Mouse (Mus musculus) neutrophil, adult 5-6 weeks (primary cell): ENCODE measurements around the gene Mea1. TPM values are rescaled to one million over a fixed set of nuclear protein-coding genes. Genes with fewer than 3 reads are reported as not detected.

Source experiments
- ATAC-seq: fragments of 151-379, 151-347 bp; 2 replicates; pipeline ENCODE4 v1.8.0; 2017; ENCODE audit warnings: mild to moderate bottlenecking, moderate TSS enrichment; ENCODE audit not compliant: insufficient number of reproducible peaks, poor library complexity, low FRiP score, severe bottlenecking; ENCODE audit errors: extremely low read depth
- total RNA-seq: library from RNA; stranded (forward); fragments of 200-1000 nt; gene quantifications from 2 replicates; pipeline ENCODE4 v1.2.3, GENCODE M21; 2017

Mea1 gene
- total RNA-seq, 1 experiment from 2014 or later: 62.5 TPM

GRCm38 (mm10) chr17:46701489-46701888, 22.9 kb downstream of the Mea1 start:
- ATAC-seq: no peak

- ATAC-seq: no peak
Observed at GRCm38 (mm10) chr17:46702100-46702499, 23.5 kb downstream of the Mea1 start.

DNA sequence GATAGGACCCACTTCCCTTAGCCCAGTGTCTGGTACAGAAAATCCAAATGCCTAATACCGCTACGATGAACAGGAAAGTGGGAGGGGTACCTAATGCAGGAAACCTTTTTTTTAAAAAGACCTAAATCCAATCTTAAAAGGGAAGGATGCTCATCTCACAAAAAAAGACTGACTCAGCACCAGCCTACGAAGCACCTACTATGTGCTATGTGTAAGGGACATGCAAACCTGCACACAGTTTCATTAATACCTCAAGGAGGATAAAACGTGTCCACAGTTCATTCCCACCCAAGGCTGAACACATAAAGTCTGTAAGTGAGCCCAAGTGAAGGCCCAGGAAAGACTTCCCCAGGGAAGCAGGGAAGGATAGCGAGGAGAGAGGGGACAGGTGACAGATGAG, 23.9 kb downstream of the Mea1 start:
- no peak for ATAC-seq

DNA sequence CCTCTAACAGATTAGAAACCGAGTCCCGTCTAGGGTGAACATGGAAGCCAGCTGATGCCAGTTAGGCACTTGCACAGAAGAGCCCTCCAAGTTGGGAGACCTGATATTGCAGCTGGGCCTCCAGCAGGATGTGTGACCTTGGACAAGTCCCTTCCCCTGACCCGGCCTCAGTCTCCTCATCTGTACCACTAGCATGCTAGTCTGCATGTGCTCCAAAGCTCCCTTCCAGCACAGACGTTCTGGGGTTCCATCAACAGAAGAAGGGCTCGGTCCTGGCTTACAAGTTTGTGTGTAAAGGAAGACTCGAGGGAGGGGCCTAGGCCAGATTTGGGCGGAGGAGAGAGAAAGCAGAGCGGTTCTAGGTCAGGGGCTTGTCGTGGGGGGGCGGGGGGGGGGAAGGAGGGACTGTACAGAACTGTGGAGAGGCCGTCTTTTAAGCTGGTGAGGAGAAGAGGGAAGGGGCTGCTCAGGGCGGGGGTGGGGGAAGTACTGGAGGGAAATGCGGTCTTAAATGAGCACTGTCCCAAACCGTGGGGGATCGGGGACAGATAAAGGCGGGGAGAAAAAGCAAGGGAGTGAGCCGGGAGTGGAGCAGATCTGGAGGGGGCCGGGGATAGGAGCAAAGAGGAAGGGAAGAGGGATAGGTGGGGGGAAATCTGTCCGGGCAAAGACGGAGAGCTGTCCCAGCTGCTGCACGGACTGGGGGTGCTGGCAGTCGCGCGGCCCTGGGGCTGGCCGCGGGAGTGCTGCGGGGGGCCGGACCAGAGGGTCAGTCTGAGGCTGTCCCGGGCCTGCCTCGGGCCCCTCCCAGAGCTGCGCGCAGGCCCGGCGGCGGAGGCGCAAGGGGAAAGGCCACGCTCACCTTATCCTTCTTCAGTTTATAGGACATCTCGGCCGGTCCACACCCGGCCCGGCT, 25.6 kb downstream of the Mea1 start:
- ATAC-seq: no peak

- ATAC-seq: peak; percentile 98
Observed at GRCm38 (mm10) chr17:46704887-46705835, 26.6 kb downstream of the Mea1 start, which contains the start of gene Ppp2r5d. Gene Ppp2r5d (minus strand): TSS chr17:46705111.

DNA sequence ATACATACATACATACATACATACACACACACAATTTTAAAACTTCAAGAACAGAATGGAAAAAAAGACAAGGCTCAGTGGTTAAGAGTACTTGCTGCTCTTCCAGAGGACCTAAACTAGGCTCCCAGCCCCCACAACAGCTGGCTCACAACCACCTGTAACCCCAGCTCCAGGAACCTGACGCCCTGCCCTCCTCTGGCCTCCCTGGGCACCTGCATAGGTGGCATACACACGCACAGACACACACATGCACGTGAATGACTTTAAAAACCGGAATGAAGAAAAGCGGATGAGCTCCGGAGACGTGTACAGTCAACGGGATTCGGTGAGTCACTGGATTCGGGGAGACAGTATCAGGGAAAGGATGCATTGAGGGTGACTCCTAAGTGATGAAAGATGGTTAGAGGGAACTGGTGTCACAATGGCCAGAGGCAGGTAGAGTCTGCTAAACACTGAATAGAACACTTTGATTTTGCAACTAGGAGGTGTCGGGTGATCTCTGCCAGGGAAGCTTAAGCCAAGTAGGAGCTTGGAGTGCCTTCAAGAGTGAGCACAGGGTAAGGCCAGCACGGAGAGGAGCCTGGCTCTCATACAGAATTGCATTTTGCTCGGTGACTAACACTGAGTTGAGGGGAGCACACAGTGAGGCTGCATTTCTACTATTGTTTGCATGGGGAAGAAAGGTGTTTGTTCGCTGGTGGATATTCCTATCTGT, 27.9 kb downstream of the Mea1 start:
- no peak for ATAC-seq

DNA sequence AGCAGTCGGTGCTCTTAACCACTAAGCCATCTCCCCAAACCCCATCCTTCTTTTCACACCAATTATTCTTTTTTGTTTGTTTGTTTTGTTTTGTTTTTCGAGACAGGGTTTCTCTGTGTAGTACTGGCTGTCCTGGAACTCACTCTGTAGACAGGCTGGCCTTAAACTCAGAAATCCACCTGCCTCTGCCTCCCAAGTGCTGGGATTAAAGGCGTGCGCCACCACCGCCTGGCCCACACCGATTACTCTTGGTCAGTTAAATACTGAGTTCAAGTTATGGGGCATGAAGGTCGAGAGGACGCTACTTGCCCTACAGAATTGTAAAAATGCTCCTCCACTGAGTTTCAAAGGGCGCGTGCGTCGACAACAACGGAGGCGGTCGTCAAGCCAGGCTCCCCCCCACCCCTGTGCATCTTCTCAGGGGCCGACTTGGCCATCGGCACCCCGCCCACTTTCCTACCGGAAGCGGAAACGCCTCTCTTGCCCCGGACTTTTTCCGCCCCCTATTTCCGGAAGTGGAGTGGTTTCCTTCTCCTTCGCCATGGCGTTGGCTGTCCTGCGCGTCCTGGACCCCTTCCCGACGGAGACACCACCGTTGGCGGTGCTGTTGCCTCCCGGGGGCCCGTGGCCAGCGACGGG, 32.5 kb downstream of the Mea1 start, which contains the start of gene Pex6:
Gene Pex6, plus strand, starts transcription at position 505 of the 639 bp plus-strand sequence.
- peak; percentile 96 for ATAC-seq

GRCm38 (mm10) chr17:46711612-46712271, 33.1 kb downstream of the Mea1 start:
- no peak for ATAC-seq

DNA sequence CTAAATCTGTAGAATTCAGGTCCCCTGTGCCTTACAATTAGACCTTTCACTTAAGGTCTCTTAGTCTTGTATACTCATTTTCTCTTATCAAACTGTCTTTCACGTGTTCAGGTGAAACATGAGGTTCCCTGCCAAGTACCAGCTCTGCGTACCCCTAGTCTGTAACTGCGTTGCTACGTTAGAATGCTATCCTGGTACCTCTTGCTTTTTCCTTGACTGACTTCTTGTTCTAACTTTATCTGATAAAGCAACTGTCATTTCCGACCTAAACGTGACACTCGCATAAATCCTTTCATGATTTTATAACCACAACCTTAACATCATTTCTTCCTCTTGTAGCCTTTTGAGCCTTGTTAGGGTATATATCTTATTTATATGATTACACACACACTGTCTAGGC, 33.8 kb downstream of the Mea1 start:
- no peak for ATAC-seq

- ATAC-seq: no peak
Observed at GRCm38 (mm10) chr17:46713849-46714248, 35.3 kb downstream of the Mea1 start.

GRCm38 (mm10) chr17:46714756-46715481, 36.3 kb downstream of the Mea1 start:
- ATAC-seq: no peak

DNA sequence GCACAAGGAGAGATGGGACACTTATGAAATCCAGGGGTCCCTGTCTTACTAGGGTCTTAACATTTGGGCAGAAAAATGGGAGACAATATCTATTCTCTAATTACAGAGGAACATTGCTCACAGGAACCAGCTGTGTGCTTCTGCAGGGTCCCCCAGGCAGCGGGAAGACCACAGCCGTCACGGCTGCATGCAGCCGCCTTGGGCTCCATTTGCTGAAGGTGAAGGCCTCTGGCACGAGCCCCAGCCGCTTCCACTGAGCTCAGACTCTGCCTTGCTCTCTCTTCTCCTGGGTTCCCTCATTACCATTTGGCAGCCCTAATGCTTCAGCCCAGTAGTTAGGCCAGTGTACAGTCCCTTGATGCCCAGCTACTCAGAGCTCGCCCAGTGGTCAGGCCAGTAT, 42.5 kb downstream of the Mea1 start:
- ATAC-seq: no peak

DNA sequence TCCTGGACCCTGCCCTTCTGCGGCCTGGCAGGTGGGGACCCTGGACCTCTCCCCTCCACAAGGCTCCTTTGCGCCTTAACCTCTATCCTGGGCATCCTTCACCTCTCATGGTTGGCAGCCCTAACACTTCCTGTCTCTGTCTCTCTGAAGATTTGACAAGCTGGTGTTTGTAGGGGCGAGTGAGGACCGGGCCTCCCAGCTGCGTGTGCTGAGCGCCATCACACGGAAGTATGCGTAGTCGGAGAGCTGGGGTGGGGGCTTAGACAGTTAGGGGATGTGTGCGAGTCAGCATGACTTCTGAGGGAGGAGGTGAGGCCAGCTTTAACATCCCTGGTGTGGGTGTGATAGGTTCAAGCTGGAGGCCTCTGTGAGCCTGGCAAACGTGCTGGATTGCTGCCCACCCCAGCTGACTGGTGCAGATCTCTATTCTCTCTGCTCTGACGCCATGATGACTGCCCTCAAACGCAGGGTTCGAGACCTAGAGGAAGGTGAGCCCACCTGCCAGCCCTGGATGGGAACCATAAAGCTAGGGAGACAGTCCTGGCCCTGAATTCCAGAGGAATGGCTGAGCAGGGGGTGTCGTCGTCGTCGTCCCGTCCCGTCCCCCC, 46.0 kb downstream of the Mea1 start:
- no peak for ATAC-seq

- ATAC-seq: peak; percentile 35
Observed at GRCm38 (mm10) chr17:46725273-46725672, 46.7 kb downstream of the Mea1 start.

DNA sequence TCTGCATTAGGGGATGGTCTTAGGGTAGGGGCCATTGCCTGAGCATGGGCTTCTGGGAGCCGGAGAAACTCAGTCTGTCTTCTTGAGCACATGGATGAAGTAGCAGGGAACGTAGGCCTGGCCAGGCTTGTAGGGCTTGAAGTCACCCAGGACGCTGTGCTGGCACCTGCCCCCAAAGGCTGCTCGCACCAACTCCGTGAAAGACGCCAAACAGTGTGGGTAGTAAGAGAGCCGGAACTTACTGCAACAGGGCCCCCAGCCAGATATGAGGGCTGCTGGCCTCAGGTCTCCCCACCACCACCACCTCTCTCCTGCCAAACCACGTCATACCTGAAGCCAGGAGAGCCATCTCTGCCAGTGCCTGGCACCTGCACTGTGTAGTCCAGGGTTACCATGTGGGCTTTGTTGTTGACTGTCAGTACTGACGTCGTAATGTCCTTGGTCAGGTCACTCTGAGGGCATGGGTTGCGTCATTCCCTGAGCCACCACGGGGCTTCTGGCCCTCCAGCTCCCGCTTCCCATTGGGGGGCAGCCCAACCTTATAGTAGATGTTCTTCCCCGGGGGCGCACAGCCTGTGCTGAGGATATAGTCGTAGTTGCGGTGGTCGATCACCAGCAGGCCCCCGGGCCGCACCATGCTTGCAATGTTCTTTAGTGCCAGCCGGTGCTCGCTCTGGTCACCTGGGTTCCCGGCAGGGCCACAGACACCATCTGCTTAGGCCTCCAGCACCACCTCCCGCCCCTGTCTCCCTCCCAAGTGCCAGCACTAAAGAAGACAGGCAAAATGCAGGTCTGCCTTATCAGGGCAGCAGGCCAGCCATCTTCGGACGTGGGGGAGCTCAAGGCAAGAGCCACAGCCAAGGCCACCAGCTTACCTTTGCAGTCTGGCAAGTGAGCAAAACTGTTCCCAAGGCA, 47.4 kb downstream of the Mea1 start:
- ATAC-seq: no peak

- no peak for ATAC-seq
Observed at GRCm38 (mm10) chr17:46727271-46727670, 48.7 kb downstream of the Mea1 start.
